Mouse (Mus musculus) midbrain, embryonic 16.5 days (tissue): ENCODE data around the gene Cars2. TPM values are rescaled to one million over a fixed set of nuclear protein-coding genes. Genes with fewer than 3 reads are reported as not detected.
"Not testable (repeated sequence)": the region's sequence is repeated elsewhere in the genome, so short reads cannot be mapped to it uniquely, and the experiment has no call there.

Experiments
- ATAC-seq: fragments of 200-750 bp; cut with Nextera tagmentation; 2 replicates; pipeline ENCODE4 v1.8.0; 2017; ENCODE audit warnings: moderate TSS enrichment
- H3K27ac ChIP-seq: fragments of 300-500 bp; sonication (generic); 2 replicates; pipeline ENCODE4 v1.5.1; 2014; ENCODE audit warnings: mild to moderate bottlenecking, low read length, mixed read lengths
- H3K27me3 ChIP-seq: fragments of 300-500 bp; sonication (generic); 2 replicates; pipeline ENCODE4 v1.6.1; 2014; ENCODE audit warnings: low read depth, low read length, mixed read lengths; ENCODE audit not compliant: control insufficient read depth, insufficient read depth
- H3K36me3 ChIP-seq: fragments of 300-500 bp; sonication (generic); 2 replicates; pipeline ENCODE4 v1.6.1; 2014; ENCODE audit warnings: mild to moderate bottlenecking, low read length, moderate library complexity, mixed read lengths; ENCODE audit not compliant: control insufficient read depth, insufficient read depth
- H3K4me1 ChIP-seq: fragments of 300-500 bp; sonication (generic); 2 replicates; pipeline ENCODE4 v1.6.1; 2014; ENCODE audit warnings: mild to moderate bottlenecking, low read length, mixed read lengths; ENCODE audit not compliant: control insufficient read depth, insufficient read depth
- H3K4me2 ChIP-seq: fragments of 300-500 bp; sonication (generic); 2 replicates; pipeline ENCODE4 v1.6.1; 2014; ENCODE audit warnings: mild to moderate bottlenecking, low read length, mixed read lengths
- H3K4me3 ChIP-seq: fragments of 300-500 bp; sonication (generic); 2 replicates; pipeline ENCODE4 v1.5.1; 2014; ENCODE audit warnings: low read depth, mild to moderate bottlenecking, low read length, moderate library complexity, mixed read lengths
- H3K9ac ChIP-seq: fragments of 300-500 bp; sonication (generic); 2 replicates; pipeline ENCODE4 v1.6.1; 2014; ENCODE audit warnings: low read depth, low read length, mixed read lengths
- H3K9me3 ChIP-seq: fragments of 300-500 bp; sonication (generic); replicated peaks from 2 replicates; pipeline ENCODE4 v1.6.1; 2014; ENCODE audit warnings: mild to moderate bottlenecking, low read length, mixed read lengths; ENCODE audit not compliant: control insufficient read depth, poor library complexity, severe bottlenecking
- WGBS: fragments of 180-500 bp; shearing (Covaris S2); extraction: QIAGEN DNeasy Blood & Tissue Kit; methylation state at CpG from one replicate; pipeline ENCODE4 v1.1.7; 2014; 5-methylcytosine and 5-hydroxymethylcytosine counted together
- polyA plus RNA-seq: library from polyadenylated mRNA; unstranded; fragments of >200 nt; fragmentation: Nextera tagmentation; extraction: Ambion mirVana; gene quantifications from 2 replicates; pipeline ENCODE4 v1.2.1, GENCODE M21; 2015

Gene Cars2
- polyA plus RNA-seq, 1 experiment from 2014 or later = 21.8 TPM

DNA sequence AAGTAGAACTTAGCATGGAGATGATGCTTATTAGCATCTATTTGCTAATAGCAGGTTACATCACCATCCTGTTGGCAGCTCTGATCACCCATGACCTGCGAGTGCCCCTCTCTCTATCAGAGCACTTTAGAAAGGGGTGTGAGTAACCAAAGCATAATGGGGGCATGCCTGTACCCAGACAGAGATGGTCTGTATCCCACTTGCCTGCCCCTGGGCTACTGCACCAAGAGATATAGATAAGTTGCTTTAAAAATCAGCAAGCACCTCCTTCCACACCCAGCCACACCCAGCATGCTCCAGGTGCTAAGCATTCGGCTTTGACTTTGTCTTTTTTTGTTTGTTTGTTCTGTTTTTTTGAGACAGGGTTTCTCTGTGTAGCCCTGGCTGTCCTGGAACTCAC is 74.7 kb downstream of the Cars2 start:
- Histone ChIP-seq H3K4me2 (no peak overlapping the region), H3K36me3 (no peaks in the 10 kb centered on the region), H3K9ac (no peak overlapping the region), H3K27me3 (peaks cover 64% of the 10 kb centered on the region), H3K9me3 (no peaks in the 10 kb centered on the region), H3K4me3 (no peak overlapping the region), H3K4me1 (peaks cover 17% of the 10 kb centered on the region), H3K27ac (no peak overlapping the region)
- no peak for ATAC-seq
- WGBS = 26% methylated on average over 2 of the region's 2 CpGs

DNA sequence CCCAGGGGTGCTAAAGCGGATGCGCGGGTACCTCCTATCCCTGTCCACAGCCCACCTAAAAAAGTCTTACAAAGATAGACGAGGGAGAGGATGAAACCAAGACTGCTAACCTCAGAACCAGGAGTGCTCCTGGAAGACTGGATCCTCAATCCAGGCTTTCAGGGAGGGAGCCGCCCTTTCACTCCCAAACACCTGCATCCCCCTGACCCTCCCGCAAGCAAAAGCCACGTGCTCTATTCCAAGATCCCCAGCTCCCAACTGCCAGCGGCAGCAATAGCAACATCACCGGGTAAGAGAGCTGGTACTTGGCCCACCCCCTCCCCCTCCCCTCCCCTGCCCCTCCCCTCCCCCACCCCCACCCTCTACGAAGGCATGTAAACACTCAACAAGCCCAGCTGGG is 75.2 kb downstream of the Cars2 start:
- Histone ChIP-seq H3K9me3 (no peaks in the 10 kb centered on the region), H3K4me2 (no peak overlapping the region), H3K36me3 (no peaks in the 10 kb centered on the region), H3K9ac (no peak overlapping the region), H3K4me3 (no peak overlapping the region), H3K4me1 (peaks cover 17% of the 10 kb centered on the region), H3K27ac (no peak overlapping the region), H3K27me3 (peaks cover 59% of the 10 kb centered on the region)
- 13% methylated on average over 9 of the region's 10 CpGs for WGBS
- no peak for ATAC-seq

DNA sequence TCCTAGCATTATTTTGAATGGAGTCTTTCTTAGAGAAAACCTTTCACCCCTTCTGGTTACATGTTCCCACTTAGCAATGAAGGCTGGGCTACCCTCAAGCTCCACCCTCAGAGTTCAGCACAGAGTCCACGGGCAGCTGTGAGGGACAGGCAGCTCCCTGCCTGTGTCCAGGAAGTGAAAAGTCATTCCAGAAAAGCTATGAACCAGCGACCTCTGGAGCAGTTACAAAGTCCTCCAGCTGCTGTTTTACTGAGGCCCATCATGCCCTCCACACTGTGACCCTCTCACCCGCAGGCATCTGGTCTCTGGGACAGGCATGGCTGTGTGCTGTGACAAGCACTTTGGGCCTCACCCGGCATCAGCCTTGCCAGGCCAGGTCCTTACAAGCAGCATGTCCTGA is 77.5 kb downstream of the Cars2 start:
- WGBS = 51% methylated on average over 4 of the region's 4 CpGs
- Histone ChIP-seq H3K4me3 (no peak overlapping the region), H3K36me3 (no peaks in the 10 kb centered on the region), H3K27me3 (peaks cover 38% of the 10 kb centered on the region), H3K27ac (no peak overlapping the region), H3K9me3 (no peaks in the 10 kb centered on the region), H3K4me2 (no peak overlapping the region), H3K9ac (no peak overlapping the region), H3K4me1 (peaks cover 10% of the 10 kb centered on the region)
- ATAC-seq = no peak

DNA sequence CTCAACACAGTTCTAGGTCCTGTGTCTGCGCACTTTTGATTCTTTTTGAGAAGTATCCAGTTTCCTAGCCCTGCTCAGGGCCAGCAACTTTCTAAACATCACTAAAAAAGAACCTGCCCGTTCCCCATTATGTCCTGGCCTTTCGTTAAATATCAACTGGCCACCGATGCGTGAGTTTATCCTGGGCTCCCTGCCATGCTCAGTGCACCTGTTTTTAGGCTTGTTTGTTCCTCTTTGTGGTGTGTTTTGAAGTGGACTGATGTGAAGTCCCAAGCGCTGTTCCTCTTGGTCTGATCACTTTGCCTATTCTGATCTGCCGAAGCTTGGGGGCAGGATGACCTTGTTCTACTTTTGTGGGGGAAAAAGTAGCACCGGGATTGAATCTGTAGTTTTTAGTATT is 79.3 kb downstream of the Cars2 start:
- WGBS = 36% methylated on average over 8 of the region's 8 CpGs
- peaks cover 24% of the 10 kb centered on the region for H3K27me3 ChIP-seq
- H3K9me3 ChIP-seq = no peaks in the 10 kb centered on the region
- no peak for ATAC-seq
- H3K27ac ChIP-seq = no peak overlapping the region
- no peak overlapping the region for H3K4me3 ChIP-seq
- no peak overlapping the region for H3K4me2 ChIP-seq
- no peaks in the 10 kb centered on the region for H3K36me3 ChIP-seq
- no peak overlapping the region for H3K9ac ChIP-seq
- H3K4me1 ChIP-seq = peaks cover under 1% of the 10 kb centered on the region; the same call in 1 of the 2 replicates

DNA sequence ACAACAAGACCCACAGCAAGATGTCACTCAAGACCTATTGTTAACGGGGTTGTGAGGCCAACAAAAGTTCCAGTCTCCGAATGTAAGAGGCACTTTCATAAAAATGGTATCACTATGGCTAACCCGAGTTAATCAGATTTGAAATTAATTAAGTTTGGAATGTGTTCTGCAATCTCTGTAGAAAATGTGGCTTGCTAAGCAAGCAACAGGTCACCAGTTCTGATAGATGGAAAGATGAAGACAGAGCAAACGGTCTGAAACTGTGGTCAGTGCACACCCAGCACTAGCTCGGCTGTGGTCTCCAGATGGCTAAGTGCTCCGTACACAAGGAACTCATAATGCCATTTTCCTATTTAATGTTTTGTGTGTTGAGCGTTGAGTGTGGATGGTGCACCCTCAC is 79.9 kb downstream of the Cars2 start:
- WGBS = 69% methylated on average over 7 of the region's 7 CpGs

DNA sequence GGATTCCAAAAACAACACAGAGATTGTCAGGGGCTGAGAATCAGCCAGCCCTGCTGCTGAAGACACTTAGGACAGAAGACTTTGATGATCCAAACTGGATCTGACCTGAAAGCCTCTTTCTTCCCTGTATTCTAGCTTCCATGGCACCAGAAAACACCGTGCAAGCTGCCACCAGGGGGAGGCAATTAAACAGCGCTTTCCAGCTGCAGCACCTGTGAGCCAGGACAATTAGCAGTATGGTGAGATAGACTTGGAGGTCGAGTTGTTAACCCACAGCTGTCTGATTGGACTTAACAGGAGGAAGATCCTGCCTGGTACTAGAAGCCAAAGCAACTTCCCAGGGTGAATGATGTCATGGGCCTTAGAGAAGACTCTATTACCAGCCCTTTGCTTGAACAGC is 81.5 kb downstream of the Cars2 start:
- 13% methylated on average over 3 of the region's 3 CpGs for WGBS
- no peak for ATAC-seq
- Histone ChIP-seq H3K4me1 (no peaks in the 10 kb centered on the region), H3K27ac (no peak overlapping the region), H3K4me2 (no peak overlapping the region), H3K4me3 (no peak overlapping the region), H3K27me3 (peaks cover 7% of the 10 kb centered on the region), H3K9ac (no peak overlapping the region), H3K36me3 (no peaks in the 10 kb centered on the region), H3K9me3 (no peaks in the 10 kb centered on the region)

More for the DNA sequence above, 79.9 kb downstream of the Cars2 start:
- Histone ChIP-seq H3K4me1 (no peaks in the 10 kb centered on the region; the same call in 1 of the 2 replicates), H3K9ac (no peak overlapping the region), H3K9me3 (no peaks in the 10 kb centered on the region), H3K27me3 (peaks cover 18% of the 10 kb centered on the region), H3K4me3 (no peak overlapping the region), H3K36me3 (no peaks in the 10 kb centered on the region), H3K4me2 (no peak overlapping the region), H3K27ac (no peak overlapping the region)
- ATAC-seq = no peak

DNA sequence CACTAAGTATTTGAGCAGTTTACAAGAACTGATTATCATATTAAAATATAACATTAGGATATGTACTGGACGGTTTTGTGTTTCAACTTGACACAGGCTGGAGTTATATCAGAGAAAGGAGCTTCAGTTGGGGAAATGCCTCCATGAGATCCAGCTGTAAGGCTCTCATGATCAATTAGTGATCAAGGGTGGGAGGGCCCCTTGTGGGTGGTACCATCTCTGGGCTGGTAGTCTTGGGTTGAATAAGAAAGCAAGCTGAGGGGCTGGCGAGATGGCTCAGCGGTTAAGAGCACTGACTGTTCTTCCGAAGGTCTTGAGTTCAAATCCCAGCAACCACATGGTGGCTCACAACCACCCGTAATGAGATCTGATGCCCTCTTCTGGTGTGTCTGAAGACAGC is 84.1 kb downstream of the Cars2 start:
- H3K36me3 ChIP-seq, ATAC-seq, H3K9ac ChIP-seq, H3K4me3 ChIP-seq, H3K27me3 ChIP-seq, H3K9me3 ChIP-seq, H3K4me2 ChIP-seq, H3K4me1 ChIP-seq, H3K27ac ChIP-seq: not testable (repeated sequence)
- WGBS = 75% methylated on average over 4 of the region's 5 CpGs

DNA sequence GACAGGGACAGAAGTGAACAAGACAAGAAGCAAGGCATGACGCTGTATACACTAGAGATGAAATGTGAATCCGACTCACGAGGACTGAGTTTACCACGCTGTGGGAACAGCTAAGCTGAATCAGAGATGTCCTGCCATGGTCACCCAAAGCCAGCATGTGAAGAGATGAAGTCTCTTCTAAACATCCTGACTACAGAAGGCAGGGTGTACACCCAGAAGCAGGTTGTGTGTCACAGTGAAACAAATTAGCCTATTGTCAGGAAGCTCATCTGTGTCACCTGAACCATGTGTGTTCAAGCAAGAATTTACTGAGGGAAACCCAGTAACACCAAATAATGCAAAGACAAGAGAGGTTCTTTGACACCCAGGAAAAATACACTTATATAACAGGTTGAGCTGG is 85.0 kb downstream of the Cars2 start:
- Histone ChIP-seq H3K27ac (no peak overlapping the region), H3K36me3 (no peaks in the 10 kb centered on the region), H3K27me3 (no peaks in the 10 kb centered on the region; the same call in 1 of the 2 replicates)

DNA sequence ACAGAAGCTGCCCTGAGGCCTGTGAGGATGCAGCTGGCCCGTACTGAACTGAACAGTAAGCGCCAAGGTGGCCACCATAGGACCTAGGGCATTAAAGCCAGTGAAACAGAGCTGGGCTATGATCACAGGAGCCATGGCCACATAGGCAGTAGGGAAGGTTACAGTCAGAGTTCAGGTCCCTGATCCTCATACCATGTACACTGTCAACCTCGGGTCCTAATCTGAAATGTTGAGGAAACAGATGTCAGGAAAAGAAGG is 85.9 kb downstream of the Cars2 start:
- Histone ChIP-seq H3K36me3 (no peaks in the 10 kb centered on the region), H3K27me3 (no peaks in the 10 kb centered on the region; the same call in 1 of the 2 replicates), H3K27ac (no peak overlapping the region), H3K4me3 (no peak overlapping the region), H3K9me3 (no peaks in the 10 kb centered on the region), H3K9ac (no peak overlapping the region), H3K4me2 (no peak overlapping the region), H3K4me1 (no peaks in the 10 kb centered on the region)
- WGBS = 86% methylated on average over 3 of the region's 3 CpGs
- no peak for ATAC-seq

More for the DNA sequence above, 85.0 kb downstream of the Cars2 start:
- Histone ChIP-seq H3K9ac (no peak overlapping the region), H3K4me1 (no peaks in the 10 kb centered on the region), H3K4me2 (no peak overlapping the region), H3K4me3 (no peak overlapping the region), H3K9me3 (no peaks in the 10 kb centered on the region)
- 91% methylated on average over 4 of the region's 4 CpGs for WGBS
- ATAC-seq = no peak
